Mouse (Mus musculus) brown adipose tissue, adult 24 weeks (tissue): ENCODE measurements around the gene D5Ertd579e. TPM values are rescaled to one million over a fixed set of nuclear protein-coding genes. Genes with fewer than 3 reads are reported as not detected.

Source experiments
- H3K27ac ChIP-seq: fragments of 200-500 bp; replicated peaks from 2 replicates; pipeline ENCODE4 v1.5.1; 2012; ENCODE audit warnings: low read depth, mild to moderate bottlenecking, low read length
- H3K4me1 ChIP-seq: fragments of 200-500 bp; 2 replicates; pipeline ENCODE4 v1.6.1; 2012; ENCODE audit warnings: low read length, mixed read lengths; ENCODE audit not compliant: control insufficient read depth, insufficient read depth, insufficient read length
- H3K4me3 ChIP-seq: fragments of 200-500 bp; 2 replicates; pipeline ENCODE4 v1.5.1; 2012; ENCODE audit warnings: low read depth, mild to moderate bottlenecking, low read length, moderate library complexity; ENCODE audit not compliant: insufficient read depth
- polyA plus RNA-seq: library from polyadenylated mRNA; stranded (reverse); fragments of >200 nt; gene quantifications from 2 replicates; pipeline ENCODE4 v1.2.4, GENCODE M21; 2012; ENCODE audit not compliant: missing spikeins, insufficient read depth, insufficient read length

Gene D5Ertd579e
- polyA plus RNA-seq, 1 experiment = 65.5 TPM

- Histone ChIP-seq H3K4me3 (peak overlapping the region; percentile 86), H3K27ac (peak overlapping the region; percentile 82), H3K4me1 (peaks cover 3% of the 10 kb centered on the region)
Measured at GRCm38 (mm10) chr5:36581924-36582642, 113.7 kb downstream of the D5Ertd579e start.

GRCm38 (mm10) chr5:36581259-36581923 lies 114.4 kb downstream of the D5Ertd579e start:
- Histone ChIP-seq H3K4me3 (peak overlapping the region; percentile 86), H3K27ac (no peak overlapping the region), H3K4me1 (peaks cover 3% of the 10 kb centered on the region)

- Histone ChIP-seq H3K4me1 (peaks cover 9% of the 10 kb centered on the region), H3K4me3 (no peak overlapping the region), H3K27ac (no peak overlapping the region)
Measured at GRCm38 (mm10) chr5:36579967-36580366, 115.9 kb downstream of the D5Ertd579e start.

GRCm38 (mm10) chr5:36578982-36579381 lies 116.8 kb downstream of the D5Ertd579e start:
- no peak overlapping the region for H3K4me3 ChIP-seq

GRCm38 (mm10) chr5:36576457-36576856 lies 119.4 kb downstream of the D5Ertd579e start:
- no peak overlapping the region; the same call in 1 of the 2 replicates for H3K27ac ChIP-seq
- peaks cover 19% of the 10 kb centered on the region for H3K4me1 ChIP-seq
- no peak overlapping the region for H3K4me3 ChIP-seq

More at GRCm38 (mm10) chr5:36578982-36579381, 116.8 kb downstream of the D5Ertd579e start:
- Histone ChIP-seq H3K4me1 (peaks cover 14% of the 10 kb centered on the region), H3K27ac (no peak overlapping the region)

- Histone ChIP-seq H3K27ac (peak overlapping the region; percentile 7; the same call in 1 of the 2 replicates), H3K4me3 (no peak overlapping the region), H3K4me1 (peaks cover 20% of the 10 kb centered on the region)
Measured at GRCm38 (mm10) chr5:36575745-36576144, 120.1 kb downstream of the D5Ertd579e start.

GRCm38 (mm10) chr5:36575227-36575626 lies 120.6 kb downstream of the D5Ertd579e start:
- Histone ChIP-seq H3K4me1 (peaks cover 23% of the 10 kb centered on the region), H3K4me3 (no peak overlapping the region), H3K27ac (peak overlapping the region; percentile 62; the same call in 1 of the 2 replicates)

GRCm38 (mm10) chr5:36574147-36574870 lies 121.5 kb downstream of the D5Ertd579e start:
- Histone ChIP-seq H3K4me3 (no peak overlapping the region), H3K4me1 (peaks cover 23% of the 10 kb centered on the region), H3K27ac (peak overlapping the region; percentile 62)

GRCm38 (mm10) chr5:36573354-36573753 lies 122.5 kb downstream of the D5Ertd579e start:
- Histone ChIP-seq H3K4me3 (no peak overlapping the region), H3K27ac (0 out of 2 replicates have a peak overlapping the region, but pooled peaks have one; percentile 15), H3K4me1 (peaks cover 27% of the 10 kb centered on the region)

- H3K4me3 ChIP-seq = no peak overlapping the region
- H3K4me1 ChIP-seq = peaks cover 29% of the 10 kb centered on the region
- no peak overlapping the region for H3K27ac ChIP-seq
Measured at GRCm38 (mm10) chr5:36571371-36571770, 124.5 kb downstream of the D5Ertd579e start.

- 0 out of 2 replicates have a peak overlapping the region, but pooled peaks have one; percentile 4 for H3K27ac ChIP-seq
- peaks cover 29% of the 10 kb centered on the region for H3K4me1 ChIP-seq
- H3K4me3 ChIP-seq = no peak overlapping the region
Measured at GRCm38 (mm10) chr5:36570546-36571245, 125.1 kb downstream of the D5Ertd579e start.

GRCm38 (mm10) chr5:36570098-36570497 lies 125.7 kb downstream of the D5Ertd579e start:
- Histone ChIP-seq H3K27ac (no peak overlapping the region), H3K4me3 (no peak overlapping the region), H3K4me1 (peaks cover 25% of the 10 kb centered on the region)

GRCm38 (mm10) chr5:36568118-36568517 lies 127.7 kb downstream of the D5Ertd579e start:
- H3K4me1 ChIP-seq = peaks cover 23% of the 10 kb centered on the region
- H3K4me3 ChIP-seq = no peak overlapping the region
- no peak overlapping the region for H3K27ac ChIP-seq

GRCm38 (mm10) chr5:36567627-36568026 lies 128.2 kb downstream of the D5Ertd579e start:
- no peak overlapping the region for H3K27ac ChIP-seq
- H3K4me3 ChIP-seq = no peak overlapping the region
- H3K4me1 ChIP-seq = peaks cover 22% of the 10 kb centered on the region
